Mouse (Mus musculus) adrenal gland, postnatal 0 days (tissue): ENCODE results near the gene E4f1. TPM values are rescaled to one million over a fixed set of nuclear protein-coding genes. Genes with fewer than 3 reads are reported as not detected.

Experiments used
- polyA plus RNA-seq: library from polyadenylated mRNA; unstranded; fragments of >200 nt; fragmentation: Nextera tagmentation; extraction: Ambion mirVana; gene quantifications from 2 replicates; pipeline ENCODE4 v1.2.1, GENCODE M21; 2015

E4f1 gene
- 19.6 and 21.0 TPM in 2 replicates for polyA plus RNA-seq

DNA sequence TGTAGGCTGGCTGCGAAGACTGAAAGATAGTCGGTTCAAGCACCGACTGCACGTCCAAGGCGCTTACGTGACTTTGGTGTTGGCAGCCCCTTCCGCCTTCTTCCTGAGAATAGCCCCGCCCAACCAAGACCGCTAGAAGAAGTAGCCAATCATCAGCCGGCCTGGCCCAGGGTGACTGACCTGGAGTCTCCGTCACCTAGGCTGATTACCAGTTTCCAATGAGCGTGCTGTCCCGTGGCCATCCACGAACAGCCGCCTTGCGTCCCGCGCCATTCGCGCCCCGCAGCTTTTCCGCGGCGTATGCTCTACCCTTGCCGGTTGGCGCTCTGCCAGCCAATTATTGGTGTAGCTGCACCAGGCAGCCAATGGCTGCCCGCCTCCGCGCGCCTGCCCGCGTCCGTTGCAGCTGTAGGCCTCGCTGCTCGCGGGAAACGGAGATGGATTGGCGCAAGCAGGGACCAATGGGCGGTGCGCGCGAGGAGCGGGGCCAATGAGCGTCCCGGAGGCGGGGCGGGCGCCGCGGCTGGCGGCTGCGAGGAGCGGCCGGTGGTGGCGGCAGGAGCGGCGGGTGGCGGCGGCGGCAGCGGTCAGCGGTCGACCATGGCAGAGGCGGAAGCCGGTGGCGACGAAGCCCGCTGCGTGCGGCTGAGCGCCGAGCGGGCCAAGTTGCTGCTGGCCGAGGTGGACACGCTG lies at the start of gene E4f1, which contains the start of gene Pgp:
TSS of gene E4f1 (minus strand) at position 404 of the 693 bp plus-strand sequence.
TSS of gene Pgp (plus strand) at position 483 of the 693 bp plus-strand sequence.

DNA sequence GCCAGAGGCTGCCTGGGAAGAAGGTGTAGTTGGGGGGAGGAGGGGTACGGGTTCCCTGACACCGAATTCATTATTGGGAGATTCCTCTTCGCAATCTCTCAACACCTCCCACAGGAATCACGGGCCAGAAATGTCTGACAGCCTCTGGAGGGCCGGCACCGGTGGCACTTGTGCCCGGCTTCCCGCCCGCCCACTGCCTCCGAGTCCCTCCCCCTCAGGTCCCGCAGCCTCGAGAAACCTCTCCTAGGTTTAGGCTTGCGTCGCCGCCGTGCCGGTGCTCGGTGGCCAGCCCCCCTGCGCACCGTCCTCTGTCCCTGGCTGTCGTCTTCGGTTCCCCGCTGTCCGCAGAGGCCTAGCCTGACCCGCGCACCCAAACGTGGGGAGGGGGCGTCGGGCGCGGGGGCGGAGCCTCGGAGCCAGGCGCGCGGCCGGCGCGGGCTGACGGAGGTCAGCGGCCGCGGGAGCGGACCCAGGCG lies 18.1 kb upstream of the E4f1 start, which contains the start of gene Caskin1:
TSS of gene Caskin1 (plus strand) at position 416 of the 476 bp plus-strand sequence.

DNA sequence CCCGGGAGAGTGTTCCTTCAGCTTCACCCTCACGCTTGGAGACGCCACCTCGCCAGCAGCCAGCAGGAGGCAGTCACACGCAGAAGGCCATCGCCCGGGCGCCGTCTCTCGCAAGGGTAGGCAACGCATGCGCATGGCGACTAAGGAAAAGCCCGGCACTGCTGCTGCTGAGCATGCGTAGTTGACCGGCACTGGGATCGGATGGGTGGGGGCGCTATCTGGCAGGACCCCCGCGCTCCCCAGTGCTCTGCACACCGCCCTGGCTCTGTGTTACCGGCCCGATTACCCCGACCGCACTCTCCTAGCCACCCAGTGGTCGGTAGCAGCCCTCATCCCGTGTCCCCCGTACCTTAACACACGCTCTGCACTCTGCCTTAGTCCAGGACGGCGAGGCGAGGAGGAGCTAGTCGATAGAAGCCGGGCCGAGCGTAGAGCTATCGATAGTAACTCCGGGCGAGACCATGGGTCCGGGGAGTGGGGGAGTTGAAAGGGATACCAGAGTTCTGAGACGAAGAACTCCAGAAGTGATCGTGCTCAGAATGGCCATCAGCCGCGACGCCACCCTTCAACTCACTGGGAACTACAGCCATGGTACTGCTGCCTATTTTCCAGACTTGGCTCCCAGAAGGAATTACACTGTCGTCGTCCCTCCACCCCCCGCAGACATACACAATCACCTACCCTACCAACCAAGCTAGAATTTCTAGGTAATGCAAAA lies 8.7 kb upstream of the E4f1 start, which contains the start of gene Mlst8:
TSS of gene Mlst8 (minus strand) at position 416 of the 718 bp plus-strand sequence.

DNA sequence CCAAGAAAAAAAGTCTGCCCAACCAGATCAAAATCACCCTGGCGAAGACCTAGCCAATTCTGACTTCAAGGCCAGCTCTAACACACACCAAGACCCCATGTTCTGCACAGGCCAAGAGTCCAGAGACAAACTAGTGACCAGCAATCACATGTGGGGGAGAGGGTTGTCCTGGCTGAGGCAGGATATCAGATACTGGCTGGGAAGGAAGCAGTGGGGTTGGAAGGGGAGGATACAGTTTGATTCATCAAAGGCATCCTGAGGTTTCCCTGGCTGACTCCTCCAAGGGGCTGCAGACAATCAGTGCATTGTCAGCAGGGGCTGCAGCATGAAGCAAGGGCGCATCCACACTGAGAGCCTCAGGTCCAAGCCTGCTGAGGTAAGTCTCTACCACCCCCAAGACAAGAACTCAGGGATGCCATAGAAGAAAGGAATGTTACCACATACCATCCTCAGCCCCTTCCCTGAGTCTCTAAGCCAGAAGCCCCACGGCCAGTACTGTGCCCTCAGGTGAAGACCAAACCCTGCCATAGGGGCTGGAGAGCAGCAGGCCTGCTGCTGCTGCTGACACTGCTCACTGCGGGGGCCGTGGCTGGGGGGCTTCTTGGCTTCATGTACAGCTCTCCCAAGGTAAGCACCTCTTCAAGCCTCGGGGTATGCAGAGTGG lies 3.6 kb upstream of the E4f1 start, which contains the start of gene Bricd5:
TSS of gene Bricd5 (plus strand) at position 273 of the 664 bp plus-strand sequence.

DNA sequence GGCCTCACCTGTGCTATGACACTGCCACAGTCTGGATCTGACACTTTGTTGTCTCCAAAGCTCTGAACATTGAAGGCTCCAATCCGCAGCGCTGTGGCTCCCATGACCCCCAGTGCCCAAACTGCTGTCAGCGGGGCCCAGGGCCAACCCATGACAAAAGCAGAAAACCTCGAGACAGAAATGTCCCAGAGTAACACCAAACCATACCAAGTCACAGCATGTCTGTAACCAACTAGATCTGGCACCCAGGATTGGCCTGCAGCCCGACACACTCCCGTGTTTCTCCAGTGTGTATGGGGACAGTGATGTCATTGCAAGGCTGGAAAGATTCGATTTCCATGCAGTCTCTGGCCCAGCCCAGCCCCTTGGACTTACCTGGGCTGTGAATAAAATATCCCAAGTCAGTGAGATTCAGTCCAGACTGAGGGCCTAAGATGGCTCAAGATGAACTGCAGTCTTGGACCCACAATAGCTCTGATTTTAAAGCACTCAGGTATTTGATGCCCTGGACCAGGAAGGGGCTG lies 27.4 kb downstream of the E4f1 start, which contains the start of gene Dnase1l2:
TSS of gene Dnase1l2 (minus strand) at position 474 of the 524 bp plus-strand sequence.

DNA sequence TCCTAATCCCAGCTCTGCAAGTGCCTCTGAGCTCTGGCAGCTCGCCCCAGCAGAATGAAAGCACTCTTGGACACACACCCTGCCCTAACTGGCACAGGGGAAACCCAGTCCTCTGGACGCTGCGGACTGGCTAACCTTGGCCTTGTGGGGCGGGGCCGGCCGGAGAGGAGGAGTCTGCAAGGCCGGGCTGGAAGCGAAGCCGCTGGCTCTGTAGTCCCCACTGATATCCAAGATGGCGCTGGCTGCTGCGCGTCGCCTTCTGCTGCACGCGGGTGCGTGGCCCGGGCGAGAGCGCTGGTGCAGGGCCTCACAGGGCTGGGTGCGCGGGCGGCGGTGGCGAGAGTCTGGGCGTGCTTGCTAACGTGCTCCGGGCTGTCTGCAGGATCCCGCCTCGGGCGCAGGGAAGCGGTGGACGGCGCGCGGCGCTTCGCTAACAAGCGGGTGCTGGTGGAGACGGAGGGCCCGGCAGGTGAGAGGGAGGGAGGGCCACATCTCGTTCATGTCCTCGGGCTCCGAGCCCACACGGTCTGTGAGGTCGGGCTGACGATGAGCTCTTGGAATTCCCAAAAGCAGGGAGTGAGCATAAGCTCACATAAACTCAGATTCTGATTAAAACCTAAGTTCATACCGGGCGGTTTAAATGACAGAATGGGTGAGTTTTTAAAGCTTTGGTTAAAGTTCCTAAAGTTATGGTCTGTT lies 43.5 kb downstream of the E4f1 start, which contains the start of gene Eci1:
TSS of gene Eci1 (plus strand) at position 171 of the 699 bp plus-strand sequence.

DNA sequence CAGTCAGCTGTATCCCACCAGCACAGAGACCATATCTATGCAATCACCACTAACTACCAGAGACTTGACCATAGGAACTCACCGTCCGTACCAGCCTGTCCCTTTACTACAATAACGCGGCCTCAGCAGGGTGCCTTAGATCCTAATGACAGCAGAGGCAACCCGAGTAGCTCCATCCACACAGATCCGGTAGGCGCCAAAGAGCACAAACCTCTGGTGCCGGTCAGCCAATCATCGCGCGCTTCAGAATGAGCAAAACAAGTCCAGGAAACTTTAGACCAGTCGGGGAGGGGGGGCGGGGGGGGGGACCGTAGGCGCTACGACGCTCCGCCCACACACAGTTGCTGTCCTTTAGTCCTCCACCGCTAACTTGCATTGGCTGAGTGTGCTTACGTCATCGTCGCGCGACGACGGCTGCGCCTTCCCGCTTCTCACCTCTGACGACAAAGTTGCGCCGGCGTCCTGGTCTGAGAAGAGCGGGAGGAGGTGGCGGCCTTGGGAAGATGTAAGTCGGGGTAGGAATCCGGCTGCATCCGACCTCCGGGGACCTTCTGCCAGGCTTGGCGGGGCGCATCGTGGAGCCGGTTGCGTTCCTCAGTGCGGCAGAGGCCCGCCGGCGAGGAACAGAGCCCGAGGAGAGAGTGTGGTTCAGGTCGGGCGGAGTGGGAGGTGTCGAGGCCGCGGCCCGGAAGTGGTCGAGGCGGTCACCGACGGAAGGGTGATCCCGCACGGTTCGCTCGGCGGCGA lies 55.7 kb downstream of the E4f1 start, which contains the start of gene Rnps1:
TSS of gene Rnps1 (plus strand) at position 336 of the 747 bp plus-strand sequence.

Other genes starting within 250 kb of the E4f1 start
- gene Tedc2, start 249.5 kb downstream of the E4f1 start, polyA plus RNA-seq, result 5.3 and 8.3 TPM in 2 replicates
- 8.1 and 10.8 TPM in 2 replicates for gene Ccnf, start 218.8 kb downstream of the E4f1 start, polyA plus RNA-seq
- gene Abca17, start 119.2 kb downstream of the E4f1 start, polyA plus RNA-seq, result not detected in 2 replicates
- gene Abca3, start 118.4 kb downstream of the E4f1 start, polyA plus RNA-seq, result 8.5 and 9.1 TPM in 2 replicates
- 110 and 123 TPM in 2 replicates for gene Rnps1, start 55.7 kb downstream of the E4f1 start, polyA plus RNA-seq
- 161 and 184 TPM in 2 replicates for gene Eci1, start 43.7 kb downstream of the E4f1 start, polyA plus RNA-seq
- gene Dnase1l2, start 27.2 kb downstream of the E4f1 start, polyA plus RNA-seq, result 0.84 and 1.2 TPM in 2 replicates
- 63.5 and 100 TPM in 2 replicates for gene Pgp, start 79 bp upstream of the E4f1 start, polyA plus RNA-seq
- 0.18 TPM in 1 of 2 replicates, not detected in the other for gene Bricd5, start 3.6 kb upstream of the E4f1 start, polyA plus RNA-seq
- gene Mlst8, start 8.8 kb upstream of the E4f1 start, polyA plus RNA-seq, result 9.9 and 17.7 TPM in 2 replicates
- gene Caskin1, start 18.3 kb upstream of the E4f1 start, polyA plus RNA-seq, result 7.2 and 10.6 TPM in 2 replicates
- 37.0 and 46.7 TPM in 2 replicates for gene Traf7, start 57.6 kb upstream of the E4f1 start, polyA plus RNA-seq
- 1.3 and 1.8 TPM in 2 replicates for gene Rab26, start 63.9 kb upstream of the E4f1 start, polyA plus RNA-seq
- 16.5 and 20.0 TPM in 2 replicates for gene Pkd1, start 79.5 kb upstream of the E4f1 start, polyA plus RNA-seq
- gene Tsc2, start 162.3 kb upstream of the E4f1 start, polyA plus RNA-seq, result 20.9 and 23.8 TPM in 2 replicates
- gene Nthl1, start 162.4 kb upstream of the E4f1 start, polyA plus RNA-seq, result 13.6 and 14.1 TPM in 2 replicates
- gene Slc9a3r2, start 180.0 kb upstream of the E4f1 start, polyA plus RNA-seq, result 61.7 and 66.2 TPM in 2 replicates
- not detected in 2 replicates for gene Npw, start 188.1 kb upstream of the E4f1 start, polyA plus RNA-seq
- gene Zfp598, start 199.4 kb upstream of the E4f1 start, polyA plus RNA-seq, result 11.8 and 14.9 TPM in 2 replicates
- 14.5 and 51.8 TPM in 2 replicates for gene Syngr3, start 219.6 kb upstream of the E4f1 start, polyA plus RNA-seq
- gene Gfer, start 225.8 kb upstream of the E4f1 start, polyA plus RNA-seq, result 36.3 and 36.6 TPM in 2 replicates
- gene Noxo1, start 225.9 kb upstream of the E4f1 start, polyA plus RNA-seq, result 1.6 and 2.0 TPM in 2 replicates
- 21.3 and 34.2 TPM in 2 replicates for gene Tbl3, start 237.3 kb upstream of the E4f1 start, polyA plus RNA-seq
- gene Rnf151, start 247.8 kb upstream of the E4f1 start, polyA plus RNA-seq, result not detected in 2 replicates
- 872 and 948 TPM in 2 replicates for gene Rps2, start 247.8 kb upstream of the E4f1 start, polyA plus RNA-seq